Mouse (Mus musculus) cerebellum, adult 2 months (tissue): ENCODE data around the gene Stat1. TPM values are rescaled to one million over a fixed set of nuclear protein-coding genes. Genes with fewer than 3 reads are reported as not detected.
A peak's percentile ranks its signal among the peaks of the same experiment; 100 is the strongest.

Experiments used
- DNase-seq, 2 experiments: peaks; one replicate each; pipeline ENCODE4 v3.0.0; 2021
- H3K27ac ChIP-seq: fragments of 200-500 bp; 2 replicates; pipeline ENCODE4 v1.5.1; 2012; ENCODE audit warnings: low read length, control low read depth, inconsistent platforms; ENCODE audit not compliant: insufficient read depth
- H3K27me3 ChIP-seq: fragments of 200-500 bp; 2 replicates; pipeline ENCODE4 v1.6.1; 2012; ENCODE audit warnings: inconsistent platforms, mild to moderate bottlenecking, low read length, moderate library complexity; ENCODE audit not compliant: control insufficient read depth, insufficient read depth
- H3K4me1 ChIP-seq: fragments of 200-500 bp; 2 replicates; pipeline ENCODE4 v1.6.1; 2011; ENCODE audit warnings: low read length; ENCODE audit not compliant: control insufficient read depth, insufficient read depth
- H3K4me3 ChIP-seq: fragments of 200-500 bp; replicated peaks from 2 replicates; pipeline ENCODE3; 2011; ENCODE audit warnings: mild to moderate bottlenecking, low read depth, low read length, control low read depth; ENCODE audit not compliant: insufficient read depth
- CTCF ChIP-seq: fragments of 200-500 bp; IDR thresholded peaks from 2 replicates; pipeline ENCODE4 v1.5.1; 2011; ENCODE audit warnings: low read depth, mild to moderate bottlenecking, control low read depth, low read length, moderate library complexity, borderline replicate concordance; ENCODE audit not compliant: insufficient read depth
- POLR2A ChIP-seq: fragments of 200-500 bp; IDR thresholded peaks from 2 replicates; pipeline ENCODE4 v1.6.1; 2011; ENCODE audit warnings: low read length, control low read depth, borderline replicate concordance; ENCODE audit not compliant: insufficient read depth
- WGBS: fragments of 180-500 bp; shearing (Covaris S2); methylation state at CpG from one replicate; pipeline ENCODE4 v1.1.7; 2018; 5-methylcytosine and 5-hydroxymethylcytosine counted together
- polyA plus RNA-seq: library from polyadenylated mRNA; depleted of rRNA; stranded (reverse); fragments of >200 nt; gene quantifications from 2 replicates; pipeline ENCODE4 v1.2.3, GENCODE M21; 2012

Stat1 gene
- polyA plus RNA-seq, 1 experiment, result 25.1 TPM

DNA sequence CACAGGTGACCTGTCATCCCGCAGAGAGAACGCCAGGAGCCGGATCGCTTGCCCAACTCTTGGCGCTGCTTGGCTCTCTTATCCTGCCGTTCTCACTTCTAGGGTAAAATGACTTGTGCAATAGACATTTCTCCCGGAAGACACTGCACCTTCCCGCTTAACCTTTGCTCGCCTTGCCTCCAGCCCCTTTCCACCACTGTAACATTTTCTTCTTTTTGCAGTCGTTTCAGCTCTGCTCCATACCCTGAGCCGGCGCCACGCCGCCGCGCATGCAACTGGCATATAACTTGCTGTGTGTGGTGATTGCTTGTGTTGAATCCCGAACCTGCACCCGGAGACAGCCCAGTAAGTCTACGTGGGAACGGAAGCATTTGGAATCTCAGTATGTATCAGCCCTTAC is 451 bp downstream of the Stat1 start:
- no peak for TF ChIP-seq POLR2A
- TF ChIP-seq CTCF, result no peak
- H3K27me3 ChIP-seq, result no peaks in the 10 kb centered on the region
- H3K4me3 ChIP-seq, result peak overlapping the region; percentile 83
- peak in 1 of 2 experiments; percentile 17 for DNase-seq
- WGBS, result under 1% methylated on average over 20 of the region's 20 CpGs
- H3K27ac ChIP-seq, result peak overlapping the region; percentile 63
- peaks cover 2% of the 10 kb centered on the region; the same call in 1 of the 2 replicates for H3K4me1 ChIP-seq

DNA sequence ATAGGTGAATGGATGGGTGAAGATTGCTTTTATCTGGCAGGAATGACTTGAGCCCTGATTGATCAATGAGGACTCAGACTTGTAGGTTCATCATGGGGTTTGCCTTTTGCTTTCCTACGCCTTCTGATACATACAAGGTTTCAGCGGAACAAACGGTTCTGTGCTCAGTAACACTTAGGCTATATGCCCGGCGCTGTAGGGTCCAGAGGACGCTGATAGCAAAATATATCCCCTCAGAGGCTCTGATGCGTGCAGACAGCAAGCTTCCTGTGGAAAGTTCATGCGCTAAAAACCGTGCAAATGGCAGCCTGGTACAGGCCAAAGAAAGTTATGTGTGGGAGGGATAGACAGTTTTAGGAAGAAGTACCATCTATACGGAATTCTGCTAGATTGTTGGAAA is 951 bp downstream of the Stat1 start:
- Histone ChIP-seq H3K27ac (no peak overlapping the region), H3K27me3 (no peaks in the 10 kb centered on the region), H3K4me3 (peak overlapping the region; percentile 83), H3K4me1 (peaks cover 2% of the 10 kb centered on the region; the same call in 1 of the 2 replicates)
- no peak for DNase-seq
- TF ChIP-seq CTCF, result no peak
- no peak for TF ChIP-seq POLR2A
- WGBS, result 33% methylated on average over 10 of the region's 10 CpGs

DNA sequence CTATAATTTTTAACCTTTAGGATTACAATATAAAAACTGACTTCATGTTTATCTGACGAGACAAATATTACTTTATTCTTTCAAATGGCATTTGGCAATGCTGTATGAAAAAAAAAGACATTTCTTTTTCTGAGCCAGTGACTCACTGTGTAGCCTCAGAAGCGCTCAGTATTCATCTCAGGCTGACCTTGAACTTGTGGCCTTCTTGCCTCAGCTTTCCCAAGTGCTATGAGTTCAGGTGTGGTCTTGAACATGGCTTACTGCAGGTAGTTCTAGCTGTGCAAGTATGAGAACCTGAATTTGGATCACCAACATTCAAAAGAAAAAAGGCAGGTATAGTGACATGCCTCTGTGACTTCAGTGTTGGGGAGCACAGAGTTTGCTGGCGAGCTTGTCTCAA is 1.8 kb downstream of the Stat1 start:
- no peak for TF ChIP-seq CTCF
- TF ChIP-seq POLR2A, result no peak
- peaks cover 2% of the 10 kb centered on the region; the same call in 1 of the 2 replicates for H3K4me1 ChIP-seq
- WGBS, result 91% methylated on average over 3 of the region's 3 CpGs
- H3K4me3 ChIP-seq, result no peak overlapping the region
- no peak for DNase-seq
- no peaks in the 10 kb centered on the region for H3K27me3 ChIP-seq
- H3K27ac ChIP-seq, result no peak overlapping the region

DNA sequence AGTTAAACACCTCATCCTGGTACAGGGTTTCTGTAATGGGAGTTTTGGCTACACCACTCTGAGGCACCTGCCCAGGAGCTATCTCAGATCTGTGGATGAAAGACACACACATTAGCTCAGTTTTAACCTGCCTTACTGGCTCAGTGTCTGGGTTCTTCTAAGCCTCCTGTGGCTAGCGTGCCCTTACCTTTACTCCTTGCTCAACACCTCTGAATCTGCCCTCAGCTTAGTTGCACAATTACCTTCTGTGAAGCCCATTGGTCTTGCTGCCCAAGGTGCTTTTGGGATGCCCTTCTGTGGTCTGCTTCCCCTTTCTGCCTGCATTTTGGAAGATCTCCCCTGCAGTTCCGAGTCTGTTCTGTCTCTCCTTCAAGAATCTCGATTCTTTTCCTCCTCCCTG is 5.6 kb downstream of the Stat1 start:
- Histone ChIP-seq H3K27ac (no peak overlapping the region), H3K4me3 (no peak overlapping the region), H3K4me1 (peaks cover 2% of the 10 kb centered on the region; the same call in 1 of the 2 replicates), H3K27me3 (no peaks in the 10 kb centered on the region)
- TF ChIP-seq POLR2A (no peak), CTCF (no peak)
- DNase-seq, result no peak
- 75% methylated on average over 3 of the region's 3 CpGs for WGBS

DNA sequence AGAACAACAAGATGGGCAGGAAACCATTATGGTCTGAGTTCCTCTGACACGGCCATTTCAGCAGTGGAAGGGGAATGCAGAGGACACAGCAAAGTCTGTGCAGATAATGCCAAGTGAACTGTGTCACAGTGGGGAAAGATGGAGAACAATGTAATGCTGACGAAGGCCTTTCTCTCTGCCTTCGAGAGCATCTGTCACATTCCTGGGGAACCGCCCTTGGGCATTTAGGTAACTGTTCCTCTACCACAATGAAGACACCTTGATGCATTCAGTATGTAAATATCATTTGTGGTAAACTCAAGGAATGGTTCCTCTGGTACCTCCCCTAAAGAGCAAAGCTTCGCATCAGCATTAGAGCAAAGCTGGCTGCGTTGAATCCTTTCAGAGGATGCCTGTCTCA is 8.1 kb downstream of the Stat1 start:
- WGBS, result 91% methylated on average over 6 of the region's 6 CpGs
- DNase-seq, result no peak
- Histone ChIP-seq H3K27ac (no peak overlapping the region), H3K4me1 (no peaks in the 10 kb centered on the region), H3K4me3 (no peak overlapping the region), H3K27me3 (no peaks in the 10 kb centered on the region)
- no peak for TF ChIP-seq POLR2A
- TF ChIP-seq CTCF, result no peak

DNA sequence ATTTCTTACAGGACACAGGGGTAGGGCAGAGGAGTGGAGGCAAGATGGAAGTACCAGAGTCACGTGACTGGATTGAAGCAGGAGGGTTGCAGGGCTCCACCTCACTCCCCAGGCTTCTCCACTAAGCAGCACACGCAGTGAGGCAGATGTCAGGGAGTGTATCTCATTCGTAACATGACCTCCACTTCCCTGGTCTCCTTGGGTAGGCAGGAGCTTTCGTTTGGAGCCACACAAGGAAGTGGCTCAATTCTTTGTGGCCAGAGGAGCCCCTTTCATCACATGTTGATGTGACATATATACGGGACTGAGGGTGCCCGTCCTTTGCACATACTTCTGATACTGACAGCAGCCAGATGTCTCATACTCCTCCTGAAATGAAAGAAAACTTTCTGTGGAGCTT is 10.6 kb downstream of the Stat1 start:
- H3K27me3 ChIP-seq, result no peaks in the 10 kb centered on the region
- H3K4me1 ChIP-seq, result no peaks in the 10 kb centered on the region
- H3K4me3 ChIP-seq, result no peak overlapping the region
- 78% methylated on average over 6 of the region's 6 CpGs for WGBS
- H3K27ac ChIP-seq, result no peak overlapping the region
- no peak for DNase-seq
- no peak for TF ChIP-seq POLR2A
- no peak for TF ChIP-seq CTCF

DNA sequence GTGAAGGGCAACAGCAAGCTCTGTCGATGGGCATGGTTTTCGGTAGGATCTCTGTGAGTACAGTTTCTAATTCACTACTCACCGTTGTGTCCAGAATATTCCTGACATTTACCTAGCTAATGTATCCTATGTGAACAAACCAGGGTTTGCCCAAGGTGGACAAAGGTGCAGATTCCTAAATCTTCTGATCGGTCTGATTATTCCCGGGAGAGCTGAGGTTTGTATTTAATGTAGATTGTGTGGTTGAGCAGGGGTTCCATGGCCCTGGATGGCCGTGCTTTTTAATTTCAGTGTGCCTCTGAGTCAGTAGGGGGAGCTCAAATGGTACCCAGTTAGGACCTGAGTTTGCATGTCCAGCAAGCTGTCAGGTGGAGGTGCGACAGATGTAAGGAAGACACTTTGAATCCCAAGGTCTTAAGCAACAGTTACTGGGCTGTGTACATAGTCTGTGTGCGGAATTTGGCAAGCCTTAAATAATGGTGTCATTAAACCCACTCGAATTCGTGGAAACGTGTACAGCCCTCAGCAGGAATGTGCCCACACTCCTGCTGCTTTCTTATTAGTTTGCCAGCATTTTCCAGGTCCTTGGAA is 12.6 kb downstream of the Stat1 start:
- TF ChIP-seq CTCF (peak; percentile 39; the same call in 1 of the 2 replicates), POLR2A (no peak)
- Histone ChIP-seq H3K4me3 (no peak overlapping the region), H3K4me1 (no peaks in the 10 kb centered on the region), H3K27me3 (no peaks in the 10 kb centered on the region), H3K27ac (no peak overlapping the region)
- 59% methylated on average over 11 of the region's 11 CpGs for WGBS
- no peak for DNase-seq

DNA sequence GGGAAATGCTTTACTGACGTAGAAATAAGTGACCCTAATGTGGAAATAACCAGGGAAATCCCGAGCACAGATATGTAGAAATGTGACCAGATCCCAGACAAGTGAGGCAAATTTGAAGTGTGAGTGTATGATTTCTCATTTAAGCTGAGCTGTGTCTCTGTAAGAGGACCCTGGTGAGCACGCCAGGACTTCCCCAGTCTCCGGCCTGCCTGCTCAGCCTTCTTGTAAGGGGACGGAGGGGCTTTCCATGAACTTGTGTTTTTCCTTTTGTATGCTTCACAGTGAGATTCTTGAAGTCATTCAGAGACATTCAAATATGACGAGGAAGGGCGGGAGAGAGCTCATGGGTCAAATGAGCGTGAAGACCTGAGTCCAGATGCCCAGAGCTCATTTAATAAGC is 14.0 kb downstream of the Stat1 start:
- 78% methylated on average over 8 of the region's 8 CpGs for WGBS
- no peaks in the 10 kb centered on the region for H3K27me3 ChIP-seq
- no peaks in the 10 kb centered on the region for H3K4me1 ChIP-seq
- no peak overlapping the region for H3K4me3 ChIP-seq
- TF ChIP-seq CTCF (no peak), POLR2A (no peak)
- H3K27ac ChIP-seq, result no peak overlapping the region
- DNase-seq, result no peak
